Mouse (Mus musculus) ES-Bruce4 (cell line): Measurements from ENCODE around the gene Ryr3. TPM values are rescaled to one million over a fixed set of nuclear protein-coding genes. Genes with fewer than 3 reads are reported as not detected.

Source experiments
- H3K27ac ChIP-seq: 2 replicates; pipeline ENCODE4 v1.5.1; 2012; ENCODE audit warnings: low read length, inconsistent platforms; ENCODE audit not compliant: insufficient read depth
- H3K27me3 ChIP-seq: 2 replicates; pipeline ENCODE4 v1.6.1; 2012; ENCODE audit warnings: mild to moderate bottlenecking, low read length, inconsistent platforms; ENCODE audit not compliant: control insufficient read depth, poor library complexity, insufficient read depth, severe bottlenecking
- H3K36me3 ChIP-seq: 2 replicates; pipeline ENCODE4 v1.6.1; 2012; ENCODE audit warnings: inconsistent platforms, mild to moderate bottlenecking, low read length, moderate library complexity; ENCODE audit not compliant: control insufficient read depth, poor library complexity, insufficient read depth, severe bottlenecking
- H3K4me1 ChIP-seq: one replicate; pipeline ENCODE4 v1.8.1; 2011; ENCODE audit warnings: low read length; ENCODE audit not compliant: control insufficient read depth, insufficient read depth
- H3K4me3 ChIP-seq: 2 replicates; pipeline ENCODE4 v1.5.1; 2011; ENCODE audit warnings: low read depth, mild to moderate bottlenecking, low read length
- H3K9ac ChIP-seq: 2 replicates; pipeline ENCODE4 v1.6.1; 2012; ENCODE audit warnings: low read depth, mild to moderate bottlenecking, inconsistent platforms; ENCODE audit not compliant: poor library complexity, severe bottlenecking
- H3K9me3 ChIP-seq: replicated peaks from 2 replicates; pipeline ENCODE4 v1.6.1; 2012; ENCODE audit warnings: mild to moderate bottlenecking, low read length, inconsistent platforms; ENCODE audit not compliant: control insufficient read depth, poor library complexity, insufficient read depth, severe bottlenecking
- CTCF ChIP-seq: IDR thresholded peaks from one replicate; pipeline ENCODE4 v1.8.1; 2011; ENCODE audit warnings: low read depth, low read length
- EP300 ChIP-seq: IDR thresholded peaks from 2 replicates; pipeline ENCODE4 v1.6.1; 2011; ENCODE audit warnings: low read depth, low read length; ENCODE audit not compliant: insufficient read depth
- POLR2A ChIP-seq: IDR thresholded peaks from one replicate; pipeline ENCODE4 v1.8.1; 2011; ENCODE audit warnings: low read length; ENCODE audit not compliant: insufficient read depth
- polyA plus RNA-seq: library from polyadenylated mRNA; stranded (reverse); fragments of >200 nt; gene quantifications from 2 replicates; pipeline ENCODE4 v1.2.4, GENCODE M21; 2011; ENCODE audit warnings: low read depth; ENCODE audit not compliant: missing spikeins, insufficient read depth, insufficient read length

The Ryr3 gene
- polyA plus RNA-seq, 1 experiment = 0.06 TPM

DNA sequence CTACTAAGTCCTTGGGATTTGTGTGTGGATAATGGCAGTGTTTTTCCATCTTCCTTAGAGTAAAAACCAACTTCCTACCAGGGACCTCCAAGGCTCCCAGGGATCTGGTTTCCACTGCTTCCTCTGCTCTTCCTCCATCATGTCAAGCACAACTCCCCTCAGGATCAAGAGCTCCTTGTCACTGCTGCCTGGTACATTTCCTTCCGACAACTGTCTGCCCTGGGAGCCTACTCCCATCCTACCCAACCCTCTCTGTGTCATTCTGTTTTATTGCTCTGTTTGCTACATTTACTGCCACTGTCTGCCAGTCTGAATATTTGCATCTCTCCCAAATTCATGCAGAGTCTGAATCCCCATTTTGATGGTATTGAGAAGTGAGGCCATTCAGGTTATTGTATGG, 97.8 kb downstream of the Ryr3 start:
- no peak for TF ChIP-seq POLR2A
- TF ChIP-seq EP300 = no peak
- TF ChIP-seq CTCF = no peak
- Histone ChIP-seq H3K27ac (no peak overlapping the region), H3K9ac (no peak overlapping the region), H3K27me3 (no peaks in the 10 kb centered on the region), H3K4me1 (no peaks in the 10 kb centered on the region), H3K9me3 (no peaks in the 10 kb centered on the region), H3K4me3 (no peak overlapping the region), H3K36me3 (no peaks in the 10 kb centered on the region)

DNA sequence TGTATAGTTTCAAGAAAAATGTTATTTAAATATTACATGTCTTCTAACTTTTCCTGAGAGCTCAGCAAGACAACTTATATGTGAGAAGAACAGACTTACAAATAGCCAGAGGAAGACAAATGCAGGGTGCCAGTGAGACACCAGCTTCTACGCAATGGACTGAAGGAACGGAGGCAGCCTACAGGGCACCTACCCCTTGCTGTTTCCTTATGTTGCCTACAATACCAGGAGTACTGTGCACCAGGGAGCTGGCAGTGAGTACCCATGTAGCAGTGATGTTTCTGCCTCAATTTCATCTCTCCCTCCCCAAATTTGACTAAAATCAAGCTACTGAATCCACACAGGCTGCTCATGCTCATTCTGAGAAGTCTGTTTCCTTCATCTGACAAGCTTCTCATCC, 100.1 kb downstream of the Ryr3 start:
- no peak overlapping the region for H3K9ac ChIP-seq
- H3K27ac ChIP-seq = no peak overlapping the region
- TF ChIP-seq EP300 (no peak), POLR2A (no peak), CTCF (no peak)
- no peak overlapping the region for H3K4me3 ChIP-seq
- no peaks in the 10 kb centered on the region for H3K27me3 ChIP-seq
- no peaks in the 10 kb centered on the region for H3K36me3 ChIP-seq
- no peaks in the 10 kb centered on the region for H3K4me1 ChIP-seq
- H3K9me3 ChIP-seq = no peaks in the 10 kb centered on the region

GRCm38 (mm10) chr2:113115897-113116283, 101.0 kb downstream of the Ryr3 start:
- H3K9ac ChIP-seq = no peak overlapping the region
- H3K9me3 ChIP-seq = no peaks in the 10 kb centered on the region
- no peak overlapping the region for H3K4me3 ChIP-seq
- no peaks in the 10 kb centered on the region for H3K4me1 ChIP-seq
- TF ChIP-seq POLR2A = no peak
- no peak for TF ChIP-seq EP300
- TF ChIP-seq CTCF = no peak
- no peaks in the 10 kb centered on the region for H3K27me3 ChIP-seq
- no peaks in the 10 kb centered on the region for H3K36me3 ChIP-seq
- no peak overlapping the region for H3K27ac ChIP-seq

DNA sequence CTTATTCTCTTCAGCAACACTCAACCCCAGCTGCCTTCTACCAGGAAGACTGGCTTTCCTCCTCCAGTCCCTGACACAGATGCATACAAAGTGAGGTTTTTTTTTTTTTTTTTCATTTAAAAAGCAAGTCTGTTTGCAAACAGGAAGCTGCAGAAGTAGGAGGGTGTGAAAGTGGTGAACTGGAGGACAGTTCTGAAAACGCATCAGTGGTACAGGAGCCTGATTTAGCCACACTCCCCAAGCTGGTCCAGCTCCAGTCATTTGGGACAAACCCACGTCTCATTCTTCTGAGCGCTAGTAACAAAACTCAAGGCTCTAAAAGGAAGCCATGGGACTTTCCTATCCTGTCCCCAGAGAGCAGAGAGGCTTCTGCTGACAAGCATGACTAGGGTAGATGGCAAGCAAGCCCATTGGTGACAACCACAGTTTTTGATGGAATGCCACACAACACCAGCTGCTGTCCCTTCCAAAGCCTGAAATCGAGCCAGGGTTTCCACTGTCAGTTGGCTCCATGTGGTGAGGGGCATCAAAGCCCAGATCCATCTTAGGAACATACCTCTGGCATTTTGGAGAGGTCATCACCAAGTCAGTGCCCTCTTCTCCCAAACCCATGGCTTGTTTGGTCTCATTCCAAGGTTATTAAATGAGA, 101.5 kb downstream of the Ryr3 start:
- no peak overlapping the region for H3K4me3 ChIP-seq
- TF ChIP-seq CTCF (no peak), POLR2A (no peak), EP300 (no peak)

DNA sequence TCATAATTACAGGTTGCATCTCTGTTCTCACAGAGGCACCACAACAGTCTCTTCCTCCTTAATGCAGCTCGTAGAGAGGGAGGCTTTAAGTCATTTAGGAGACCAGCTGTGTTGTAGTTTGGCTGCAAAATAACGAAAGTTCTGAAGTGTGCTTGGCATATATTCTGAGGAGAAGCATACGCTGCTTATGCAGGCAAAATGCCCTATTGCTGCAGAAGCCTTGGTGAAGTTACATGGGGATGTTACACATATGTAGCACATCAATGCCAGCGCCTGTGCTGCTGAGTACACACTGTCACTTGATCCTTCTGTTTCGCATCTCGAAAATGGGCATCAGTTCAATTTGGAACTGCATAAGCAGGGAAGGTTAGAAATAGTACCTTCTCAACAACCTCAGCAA, 112.3 kb downstream of the Ryr3 start:
- Histone ChIP-seq H3K4me3 (no peak overlapping the region), H3K9me3 (no peaks in the 10 kb centered on the region), H3K27ac (no peak overlapping the region), H3K4me1 (no peaks in the 10 kb centered on the region), H3K9ac (no peak overlapping the region), H3K27me3 (no peaks in the 10 kb centered on the region), H3K36me3 (no peaks in the 10 kb centered on the region)
- TF ChIP-seq EP300 = no peak
- TF ChIP-seq CTCF = no peak
- no peak for TF ChIP-seq POLR2A

More for the DNA sequence above, 101.5 kb downstream of the Ryr3 start:
- H3K36me3 ChIP-seq = no peaks in the 10 kb centered on the region
- no peak overlapping the region for H3K9ac ChIP-seq
- no peak overlapping the region for H3K27ac ChIP-seq
- H3K27me3 ChIP-seq = no peaks in the 10 kb centered on the region
- H3K4me1 ChIP-seq = no peaks in the 10 kb centered on the region
- no peaks in the 10 kb centered on the region for H3K9me3 ChIP-seq

DNA sequence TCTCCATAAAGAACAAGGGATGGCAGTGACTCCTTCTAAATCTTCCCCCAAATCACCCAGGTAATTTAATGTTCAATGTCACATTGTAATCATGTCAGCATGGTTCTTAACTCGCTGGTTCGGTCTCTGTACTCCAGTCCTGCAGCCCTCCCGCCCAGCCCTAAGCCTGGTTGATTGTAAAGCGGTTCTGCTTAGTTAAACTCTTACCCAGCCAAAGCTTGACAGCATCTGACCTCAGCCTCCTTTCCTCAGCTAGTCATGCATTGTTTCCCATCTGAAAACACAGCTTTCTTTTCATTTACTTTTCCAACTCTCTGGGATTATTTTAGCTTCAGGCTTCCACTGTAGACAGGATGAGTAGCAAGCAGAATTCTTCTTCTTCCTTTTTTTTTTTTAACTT, 121.7 kb downstream of the Ryr3 start:
- H3K9me3 ChIP-seq = no peaks in the 10 kb centered on the region
- H3K4me3 ChIP-seq = no peak overlapping the region
- TF ChIP-seq EP300 (no peak), CTCF (no peak), POLR2A (no peak)
- H3K36me3 ChIP-seq = no peaks in the 10 kb centered on the region
- no peak overlapping the region for H3K9ac ChIP-seq
- H3K4me1 ChIP-seq = no peaks in the 10 kb centered on the region
- no peaks in the 10 kb centered on the region for H3K27me3 ChIP-seq
- H3K27ac ChIP-seq = no peak overlapping the region
